Comparison of ENCODE assay signal across 8 mouse cellular contexts in genomic region chr4:62517538-62518415, GRCm38 (mm10). TPM values are rescaled to one million over a fixed set of nuclear protein-coding genes. Genes with fewer than 3 reads are reported as not detected.
DNase-seq lines count a peak whose midpoint lies in the region; ATAC-seq and TF ChIP-seq lines count a peak whose summit lies in the region.

No protein-coding gene starts in this region.

- H3K4me2 ChIP-seq in heart, embryonic 14.5 days (ENCODE audit: low read length), result peak overlapping the region; percentile 68
- H3K4me2 ChIP-seq in embryonic facial prominence, embryonic 12.5 days (replicated peaks), result peak overlapping the region; percentile 74
- H3K4me2 ChIP-seq in limb, embryonic 14.5 days (replicated peaks; ENCODE audit: low read depth, low read length, severe bottlenecking), result peak overlapping the region; percentile 71

- peak overlapping the region; percentile 15 to 53; a peak in 2 of 4 replicates for H3K27ac ChIP-seq in heart, embryonic 14.5 days (replicated peaks in 1 of 2; ENCODE audit: control insufficient read depth in 1 of 2, insufficient read depth in 1 of 2, low read depth in 2 of 2, low read length in 2 of 2)
- no peak overlapping the region for H3K27ac ChIP-seq in embryonic facial prominence, embryonic 12.5 days
- H3K27ac ChIP-seq in limb, embryonic 14.5 days (replicated peaks; ENCODE audit: low read depth, low read length), result no peak overlapping the region

- no peak overlapping the region; a peak in 1 of 4 replicates for H3K4me3 ChIP-seq in heart, embryonic 14.5 days (ENCODE audit: control insufficient read depth in 1 of 2, insufficient read depth in 1 of 2, low read depth in 1 of 2, low read length in 2 of 2)
- peak overlapping the region; percentile 78; the same call in 1 of the 2 replicates for H3K4me3 ChIP-seq in embryonic facial prominence, embryonic 12.5 days
- H3K4me3 ChIP-seq in limb, embryonic 14.5 days (replicated peaks; ENCODE audit: low read length), result peak overlapping the region; percentile 82; the same call in 1 of the 2 replicates

- ATAC-seq in heart, embryonic 14.5 days (ENCODE audit: insufficient number of reproducible peaks, insufficient read depth, low FRiP score, low read depth), result no peak
- no peak for ATAC-seq in embryonic facial prominence, embryonic 12.5 days (ENCODE audit: insufficient number of reproducible peaks, insufficient read depth, low FRiP score, low TSS enrichment)
- no peak for ATAC-seq in limb, embryonic 14.5 days (ENCODE audit: low FRiP score, low read depth)

- 78% methylated on average over 10 of the region's 10 CpGs for WGBS in heart, embryonic 14.5 days
- 63% methylated on average over 10 of the region's 10 CpGs for WGBS in embryonic facial prominence, embryonic 12.5 days
- WGBS in limb, embryonic 14.5 days, result 65% methylated on average over 10 of the region's 10 CpGs

- TF ChIP-seq POLR2A in limb, embryonic 14.5 days (IDR thresholded peaks at IDR 0.05; ENCODE audit: borderline replicate concordance, extremely low read depth, insufficient read depth, insufficient read length), result no peak

- H3K4me1 ChIP-seq in heart, embryonic 14.5 days (ENCODE audit: control insufficient read depth in 2 of 2, insufficient read depth in 2 of 2, low read length in 2 of 2), result peaks cover 24 to 31% of the 10 kb centered on the region in 2 experiments
- H3K4me1 ChIP-seq in embryonic facial prominence, embryonic 12.5 days, result peaks cover 29% of the 10 kb centered on the region
- H3K4me1 ChIP-seq in limb, embryonic 14.5 days (ENCODE audit: control insufficient read depth, insufficient read depth, low read length), result peaks cover 22% of the 10 kb centered on the region

- peak overlapping the region; percentile 84; the same call in 1 of the 2 replicates for H3K9ac ChIP-seq in heart, embryonic 14.5 days (ENCODE audit: low read length)
- 0 out of 2 replicates have a peak overlapping the region, but pooled peaks have one; percentile 75 for H3K9ac ChIP-seq in embryonic facial prominence, embryonic 12.5 days
- peak overlapping the region; percentile 25; the same call in 1 of the 2 replicates for H3K9ac ChIP-seq in limb, embryonic 14.5 days (ENCODE audit: low read depth, low read length, severe bottlenecking)

- peaks cover 25% of the 10 kb centered on the region for H3K36me3 ChIP-seq in heart, embryonic 14.5 days (ENCODE audit: control insufficient read depth, insufficient read depth, low read length)
- H3K36me3 ChIP-seq in embryonic facial prominence, embryonic 12.5 days, result peaks cover 19% of the 10 kb centered on the region
- H3K36me3 ChIP-seq in limb, embryonic 14.5 days (ENCODE audit: control insufficient read depth, insufficient read depth, low read length), result peaks cover 14% of the 10 kb centered on the region

- no peak for DNase-seq in heart, postnatal 4 days
- DNase-seq in CD4-positive helper T cell, adult 2 months (ENCODE audit: low read depth, low spot score), result peak; percentile 28
- no peak for DNase-seq in limb, embryonic 14.5 days (ENCODE audit: low spot score)
- no peak for DNase-seq in left cerebral cortex, adult 9 months (ENCODE audit: low spot score in 2 of 2)
- DNase-seq in frontal cortex, postnatal 14 days (ENCODE audit: low spot score in 2 of 2), result no peak
- DNase-seq in thymus, postnatal 36 days, result no peak

- no peaks in the 10 kb centered on the region for H3K9me3 ChIP-seq in heart, embryonic 14.5 days (ENCODE audit: control insufficient read depth, low read length)
- H3K9me3 ChIP-seq in embryonic facial prominence, embryonic 12.5 days, result no peaks in the 10 kb centered on the region
- H3K9me3 ChIP-seq in limb, embryonic 14.5 days (ENCODE audit: control insufficient read depth, low read length), result no peaks in the 10 kb centered on the region

- H3K27me3 ChIP-seq in heart, embryonic 14.5 days (ENCODE audit: control insufficient read depth, insufficient read depth, low read length), result no peaks in the 10 kb centered on the region
- no peaks in the 10 kb centered on the region for H3K27me3 ChIP-seq in embryonic facial prominence, embryonic 12.5 days
- no peaks in the 10 kb centered on the region for H3K27me3 ChIP-seq in limb, embryonic 14.5 days (ENCODE audit: control insufficient read depth, insufficient read depth, low read length)

RNA-seq across cellular contexts. Expression of gene Alad, which starts 1.9 kb away (rescaled TPM):
- 67.2 and 69.3 TPM in 2 replicates for polyA plus RNA-seq in heart, embryonic 14.5 days (2014; fragmentation: Nextera tagmentation; extraction: Ambion mirVana)
- 10 to 100 TPM; 63.8 to 69.8 TPM for total RNA-seq in heart, postnatal 4 days (2021)
- polyA plus RNA-seq in embryonic facial prominence, embryonic 12.5 days (2016; fragmentation: Nextera tagmentation; extraction: Ambion mirVana), result 76.9 and 78.5 TPM in 2 replicates
- polyA plus RNA-seq in limb, embryonic 14.5 days (2012; rRNA removed), result 57.3 and 66.7 TPM in 2 replicates
- polyA plus RNA-seq in limb, embryonic 14.5 days (2014; fragmentation: Nextera tagmentation; extraction: Ambion mirVana), result 90.2 and 97.8 TPM in 2 replicates

RNA-seq across cellular contexts. Expression of gene Pole3, which starts 7.1 kb away (rescaled TPM):
- polyA plus RNA-seq in heart, embryonic 14.5 days (2014; fragmentation: Nextera tagmentation; extraction: Ambion mirVana), result 47.3 and 50.7 TPM in 2 replicates
- total RNA-seq in heart, postnatal 4 days (2021), result 10 to 100 TPM; 28.2 to 31.1 TPM
- polyA plus RNA-seq in embryonic facial prominence, embryonic 12.5 days (2016; fragmentation: Nextera tagmentation; extraction: Ambion mirVana), result 89.1 and 92.8 TPM in 2 replicates
- polyA plus RNA-seq in limb, embryonic 14.5 days (2012; rRNA removed), result 39.8 and 51.4 TPM in 2 replicates
- polyA plus RNA-seq in limb, embryonic 14.5 days (2014; fragmentation: Nextera tagmentation; extraction: Ambion mirVana), result 77.9 and 80.2 TPM in 2 replicates

RNA-seq across cellular contexts. Expression of gene 4933430I17Rik, which starts 7.4 kb away (rescaled TPM):
- 0.11 and 0.41 TPM in 2 replicates for polyA plus RNA-seq in heart, embryonic 14.5 days (2014; fragmentation: Nextera tagmentation; extraction: Ambion mirVana)
- total RNA-seq in heart, postnatal 4 days (2021), result under 1 TPM; 0.19 to 0.25 TPM
- polyA plus RNA-seq in embryonic facial prominence, embryonic 12.5 days (2016; fragmentation: Nextera tagmentation; extraction: Ambion mirVana), result 0.45 and 0.99 TPM in 2 replicates
- 0.35 and 0.51 TPM in 2 replicates for polyA plus RNA-seq in limb, embryonic 14.5 days (2012; rRNA removed)
- polyA plus RNA-seq in limb, embryonic 14.5 days (2014; fragmentation: Nextera tagmentation; extraction: Ambion mirVana), result 0.14 and 0.54 TPM in 2 replicates

RNA-seq across cellular contexts. Expression of gene Hdhd3, which starts 14.5 kb away (rescaled TPM):
- polyA plus RNA-seq in heart, embryonic 14.5 days (2014; fragmentation: Nextera tagmentation; extraction: Ambion mirVana), result 7.5 and 11.4 TPM in 2 replicates
- total RNA-seq in heart, postnatal 4 days (2021), result 1 to 10 TPM; 6.3 to 6.9 TPM
- polyA plus RNA-seq in embryonic facial prominence, embryonic 12.5 days (2016; fragmentation: Nextera tagmentation; extraction: Ambion mirVana), result 11.1 and 14.2 TPM in 2 replicates
- 7.6 and 9.0 TPM in 2 replicates for polyA plus RNA-seq in limb, embryonic 14.5 days (2012; rRNA removed)
- 12.6 and 15.0 TPM in 2 replicates for polyA plus RNA-seq in limb, embryonic 14.5 days (2014; fragmentation: Nextera tagmentation; extraction: Ambion mirVana)

RNA-seq across cellular contexts. Expression of gene Bspry, which starts 37.9 kb away (rescaled TPM):
- polyA plus RNA-seq in heart, embryonic 14.5 days (2014; fragmentation: Nextera tagmentation; extraction: Ambion mirVana), result 0.27 and 0.36 TPM in 2 replicates
- not detected for total RNA-seq in heart, postnatal 4 days (2021)
- polyA plus RNA-seq in embryonic facial prominence, embryonic 12.5 days (2016; fragmentation: Nextera tagmentation; extraction: Ambion mirVana), result 2.9 and 3.3 TPM in 2 replicates
- polyA plus RNA-seq in limb, embryonic 14.5 days (2012; rRNA removed), result 7.2 and 7.4 TPM in 2 replicates
- 11.7 and 13.3 TPM in 2 replicates for polyA plus RNA-seq in limb, embryonic 14.5 days (2014; fragmentation: Nextera tagmentation; extraction: Ambion mirVana)

Comparison
In these comparisons a context has a peak if more than half of its experiments do, and no peak if none do; other contexts are left out.
1. H3K27ac ChIP-seq: peak in heart, embryonic 14.5 days (2 of 2); none in embryonic facial prominence, embryonic 12.5 days (single experiment) and limb, embryonic 14.5 days (single experiment).
2. H3K4me3 ChIP-seq: peak in embryonic facial prominence, embryonic 12.5 days (single experiment) and limb, embryonic 14.5 days (single experiment); none in heart, embryonic 14.5 days (0 of 2).
3. H3K9ac ChIP-seq: peak in every context shown above with its lines; median percentile 84 in heart, embryonic 14.5 days; 75 in embryonic facial prominence, embryonic 12.5 days; 25 in limb, embryonic 14.5 days.
4. Peak in every context shown above with its lines, with median percentiles within 50 percentile points of each other: H3K4me2 ChIP-seq.